Mouse (Mus musculus) MEL (cell line): Measurements from ENCODE around the gene Trub1. TPM values are rescaled to one million over a fixed set of nuclear protein-coding genes. Genes with fewer than 3 reads are reported as not detected.

Experiments
- DNase-seq: peaks from one replicate; pipeline ENCODE4 v3.0.0; 2011; ENCODE audit warnings: low read depth, low spot score
- H3K27ac ChIP-seq: 2 replicates; pipeline ENCODE4 v1.5.1; 2012; ENCODE audit warnings: low read depth, mild to moderate bottlenecking, control low read depth, low read length, moderate library complexity; ENCODE audit not compliant: control insufficient read depth
- H3K27me3 ChIP-seq, 2 experiments: fragments of 150-350 bp in 1 of 2; sonication (generic) in 1 of 2; 2 replicates each; pipeline ENCODE4 v1.6.1; 2012; ENCODE audit warnings: low read length in 2 of 2, mild to moderate bottlenecking in 2 of 2, improper control_type of control experiment in 1 of 2, moderate library complexity in 1 of 2; ENCODE audit not compliant: insufficient read depth in 2 of 2, control insufficient read depth in 1 of 2
- H3K36me3 ChIP-seq, 2 experiments: 2 replicates each; pipeline ENCODE4 v1.6.1; 2012 to 2014; ENCODE audit warnings: low read length in 2 of 2, improper control_type of control experiment in 1 of 2, inconsistent platforms in 1 of 2, mild to moderate bottlenecking in 1 of 2; ENCODE audit not compliant: insufficient read depth in 2 of 2, control insufficient read depth in 1 of 2
- H3K4me1 ChIP-seq, 2 experiments: fragments of 150-350 bp in 1 of 2; sonication (generic) in 1 of 2; 2 replicates each; pipeline ENCODE4 v1.6.1; 2012; ENCODE audit warnings: low read length in 2 of 2, improper control_type of control experiment in 1 of 2, mild to moderate bottlenecking in 1 of 2; ENCODE audit not compliant: insufficient read depth in 2 of 2, control insufficient read depth in 1 of 2
- H3K4me3 ChIP-seq, 2 experiments: fragments of 150-350 bp in 1 of 2; sonication (generic) in 1 of 2; 2 replicates each; pipeline ENCODE4 v1.5.1; 2012; ENCODE audit warnings: low read depth in 2 of 2, low read length in 2 of 2, mild to moderate bottlenecking in 2 of 2, moderate library complexity in 2 of 2, control low read depth in 1 of 2, improper control_type of control experiment in 1 of 2; ENCODE audit not compliant: control insufficient read depth in 1 of 2, insufficient read depth in 1 of 2
- H3K79me2 ChIP-seq: 2 replicates; pipeline ENCODE4 v1.6.1; 2012; ENCODE audit warnings: mild to moderate bottlenecking, low read length, moderate library complexity; ENCODE audit not compliant: control insufficient read depth, poor library complexity, insufficient read depth
- H3K9ac ChIP-seq: 2 replicates; pipeline ENCODE4 v1.6.1; 2012; ENCODE audit warnings: low read depth, mild to moderate bottlenecking, control low read depth, low read length, moderate library complexity; ENCODE audit not compliant: control insufficient read depth, poor library complexity, severe bottlenecking
- H3K9me3 ChIP-seq: fragments of 150-350 bp; sonication (generic); replicated peaks from 2 replicates; pipeline ENCODE4 v1.6.1; 2012; ENCODE audit warnings: mild to moderate bottlenecking, low read length, improper control_type of control experiment, moderate library complexity; ENCODE audit not compliant: insufficient read depth
- BHLHE40 ChIP-seq: IDR thresholded peaks from 2 replicates; pipeline ENCODE4 v1.6.1; 2012; ENCODE audit warnings: low read depth, mild to moderate bottlenecking, inconsistent platforms, low read length, improper control_type of control experiment, borderline replicate concordance
- CHD1 ChIP-seq: IDR thresholded peaks from 2 replicates; pipeline ENCODE4 v1.6.1; 2012; ENCODE audit warnings: low read depth, mild to moderate bottlenecking, inconsistent platforms, low read length, improper control_type of control experiment
- CTCF ChIP-seq, 3 experiments: IDR thresholded peaks in 2 of 3; conservative IDR thresholded peaks in 1 of 3; 2 replicates each; pipeline ENCODE4 v1.5.1; 2011 to 2012; ENCODE audit warnings: low read length in 3 of 3, low read depth in 2 of 3, mild to moderate bottlenecking in 2 of 3, improper control_type of control experiment in 1 of 3, inconsistent platforms in 1 of 3, mixed read lengths in 1 of 3, moderate library complexity in 1 of 3; ENCODE audit not compliant: control insufficient read depth in 1 of 3, insufficient read depth in 1 of 3, poor library complexity in 1 of 3, severe bottlenecking in 1 of 3
- ELF1 ChIP-seq: IDR thresholded peaks from 2 replicates; pipeline ENCODE4 v1.6.1; 2014; ENCODE audit warnings: low read depth, mild to moderate bottlenecking, inconsistent platforms, low read length, improper control_type of control experiment, moderate library complexity
- EP300 ChIP-seq, 2 experiments: IDR thresholded peaks; 2 replicates each; pipeline ENCODE4 v1.6.1; 2011; ENCODE audit warnings: improper control_type of control experiment in 2 of 2, low read length in 2 of 2, low read depth in 1 of 2, mild to moderate bottlenecking in 1 of 2
- ETS1 ChIP-seq: IDR thresholded peaks from 2 replicates; pipeline ENCODE4 v1.6.1; 2012; ENCODE audit warnings: low read depth, mild to moderate bottlenecking, inconsistent platforms, low read length, improper control_type of control experiment, moderate library complexity
- GATA1 ChIP-seq: IDR thresholded peaks from 2 replicates; pipeline ENCODE4 v1.6.1; 2011; ENCODE audit warnings: low read depth, low read length, improper control_type of control experiment
- HCFC1 ChIP-seq: IDR thresholded peaks from 2 replicates; pipeline ENCODE4 v1.6.1; 2012; ENCODE audit warnings: low read depth, mild to moderate bottlenecking, inconsistent platforms, low read length, improper control_type of control experiment, moderate library complexity
- JUND ChIP-seq: IDR thresholded peaks from 2 replicates; pipeline ENCODE4 v1.6.1; 2011; ENCODE audit warnings: low read depth, mild to moderate bottlenecking, improper control_type of control experiment, low read length
- KAT2A ChIP-seq: conservative IDR thresholded peaks from 2 replicates; pipeline ENCODE4 v1.6.1; 2012; ENCODE audit warnings: low read depth, low read length, improper control_type of control experiment, inconsistent platforms
- MAFK ChIP-seq: IDR thresholded peaks from 2 replicates; pipeline ENCODE4 v1.6.1; 2011; ENCODE audit warnings: low read depth, mild to moderate bottlenecking, low read length, improper control_type of control experiment, borderline replicate concordance
- MAX ChIP-seq: IDR thresholded peaks from 2 replicates; pipeline ENCODE4 v1.6.1; 2011; ENCODE audit warnings: low read length, improper control_type of control experiment
- MEF2A ChIP-seq: IDR thresholded peaks from 2 replicates; pipeline ENCODE4 v1.6.1; 2014; ENCODE audit warnings: low read depth, mild to moderate bottlenecking, inconsistent platforms, low read length, improper control_type of control experiment; ENCODE audit not compliant: poor library complexity, insufficient replicate concordance, severe bottlenecking; ENCODE audit errors: extremely low read depth
- MXI1 ChIP-seq: IDR thresholded peaks from 2 replicates; pipeline ENCODE4 v1.6.1; 2011; ENCODE audit warnings: mild to moderate bottlenecking, low read depth, low read length, improper control_type of control experiment
- MYC ChIP-seq: IDR thresholded peaks from 2 replicates; pipeline ENCODE4 v1.6.1; 2011; ENCODE audit warnings: low read depth, mild to moderate bottlenecking, low read length, improper control_type of control experiment, moderate library complexity
- POLR2AphosphoS5 ChIP-seq: IDR thresholded peaks from 2 replicates; pipeline ENCODE4 v1.6.1; 2012; ENCODE audit warnings: low read depth, borderline replicate concordance, mild to moderate bottlenecking, inconsistent platforms, low read length, moderate library complexity, mixed read lengths
- RCOR1 ChIP-seq: IDR thresholded peaks from 2 replicates; pipeline ENCODE4 v1.6.1; 2012; ENCODE audit warnings: low read depth, mild to moderate bottlenecking, inconsistent platforms, low read length, improper control_type of control experiment
- SMC3 ChIP-seq: IDR thresholded peaks from 2 replicates; pipeline ENCODE4 v1.6.1; 2011; ENCODE audit warnings: low read depth, low read length, improper control_type of control experiment
- TCF12 ChIP-seq: IDR thresholded peaks from 2 replicates; pipeline ENCODE4 v1.6.1; 2014; ENCODE audit warnings: low read depth, mild to moderate bottlenecking, inconsistent platforms, low read length, improper control_type of control experiment, moderate library complexity
- UBTF ChIP-seq: IDR thresholded peaks from 2 replicates; pipeline ENCODE4 v1.6.1; 2012; ENCODE audit warnings: low read depth, mild to moderate bottlenecking, inconsistent platforms, low read length, improper control_type of control experiment, moderate library complexity, borderline replicate concordance; ENCODE audit not compliant: insufficient read depth
- USF2 ChIP-seq, 2 experiments: IDR thresholded peaks; 2 replicates each; pipeline ENCODE4 v1.6.1; 2011 to 2012; ENCODE audit warnings: improper control_type of control experiment in 2 of 2, low read length in 2 of 2, borderline replicate concordance in 1 of 2, inconsistent platforms in 1 of 2, low read depth in 1 of 2, mild to moderate bottlenecking in 1 of 2; ENCODE audit not compliant: insufficient read depth in 1 of 2
- ZMIZ1 ChIP-seq: IDR thresholded peaks from 2 replicates; pipeline ENCODE4 v1.6.1; 2012; ENCODE audit warnings: low read depth, mild to moderate bottlenecking, inconsistent platforms, low read length, improper control_type of control experiment, moderate library complexity
- polyA plus RNA-seq, 2 experiments: library from polyadenylated mRNA; stranded (reverse) in 1 of 2; unstranded in 1 of 2; fragments of >175 nt in 1 of 2; fragments of >200 nt in 1 of 2; gene quantifications; 2 replicates each; pipeline versions ENCODE4 v1.2.1 to v1.2.4; 2012; ENCODE audit warnings: low replicate concordance in 2 of 2, low read depth in 1 of 2; ENCODE audit not compliant: insufficient read length in 2 of 2, insufficient read depth in 1 of 2, missing spikeins in 1 of 2
- total RNA-seq: library from RNA; depleted of rRNA; stranded (reverse); fragments of 300-350 nt; gene quantifications from 2 replicates; pipeline ENCODE4 v1.2.3, GENCODE M21; 2012

The Trub1 gene
- total and polyA plus RNA-seq, 3 experiments: 38.2 to 41.6 TPM; not detected in 1

- Histone ChIP-seq H3K4me1 (peaks cover 9 to 21% of the 10 kb centered on the region in 2 experiments), H3K9ac (no peak overlapping the region), H3K36me3 (peaks cover 0 to 19% of the 10 kb centered on the region in 2 experiments; a peak in 3 of 4 replicates)
Observed at GRCm38 (mm10) chr19:57477310-57477709, 24.6 kb downstream of the Trub1 start.

GRCm38 (mm10) chr19:57478056-57478455 is 25.3 kb downstream of the Trub1 start:
- Histone ChIP-seq H3K36me3 (peaks cover 0 to 19% of the 10 kb centered on the region in 2 experiments; a peak in 3 of 4 replicates), H3K79me2 (no peaks in the 10 kb centered on the region), H3K27ac (no peak overlapping the region), H3K9ac (no peak overlapping the region), H3K27me3 (no peaks in the 10 kb centered on the region), H3K9me3 (no peaks in the 10 kb centered on the region), H3K4me1 (peaks cover 9 to 21% of the 10 kb centered on the region in 2 experiments), H3K4me3 (no peak overlapping the region)
- no peak for TF ChIP-seq TCF12
- TF ChIP-seq USF2 (IDR thresholded peaks at IDR 0.05; ENCODE audit: borderline replicate concordance in 1 of 2, insufficient read depth in 1 of 2, low read depth in 1 of 2, low read length in 2 of 2): no peak
- TF ChIP-seq MAFK: no peak
- TF ChIP-seq CHD1: no peak
- no peak for TF ChIP-seq POLR2AphosphoS5
- no peak for TF ChIP-seq BHLHE40
- no peak for TF ChIP-seq KAT2A
- no peak for TF ChIP-seq HCFC1
- TF ChIP-seq MXI1: no peak
- no peak for TF ChIP-seq MAX
- no peak for TF ChIP-seq ZMIZ1
- TF ChIP-seq GATA1: no peak
- TF ChIP-seq ELF1: no peak
- TF ChIP-seq UBTF: no peak
- no peak for TF ChIP-seq SMC3
- TF ChIP-seq JUND: no peak
- TF ChIP-seq ETS1: no peak
- TF ChIP-seq MEF2A: no peak
- DNase-seq: no peak

More at GRCm38 (mm10) chr19:57477310-57477709, 24.6 kb downstream of the Trub1 start:
- peak; percentile 27 for DNase-seq
- H3K79me2 ChIP-seq: no peaks in the 10 kb centered on the region
- H3K4me3 ChIP-seq: no peak overlapping the region
- no peaks in the 10 kb centered on the region for H3K9me3 ChIP-seq
- no peak for TF ChIP-seq MYC
- TF ChIP-seq GATA1: peak; percentile 52; the same call in 1 of the 2 replicates
- peak in 1 of 2 experiments; percentile 66; a peak in 2 of 4 replicates for TF ChIP-seq EP300 (IDR thresholded peaks at IDR 0.05; ENCODE audit: low read depth in 1 of 2, low read length in 2 of 2)
- TF ChIP-seq KAT2A: no peak
- peak; percentile 25; the same call in 1 of the 2 replicates for TF ChIP-seq TCF12
- no peak for TF ChIP-seq HCFC1
- no peak for TF ChIP-seq MEF2A
- TF ChIP-seq RCOR1: peak; percentile 91
- TF ChIP-seq CTCF (IDR thresholded peaks at IDR 0.05 in 2 of 3, conservative IDR thresholded peaks at IDR 0.05 in 1 of 3; ENCODE audit: control insufficient read depth in 1 of 3, insufficient read depth in 1 of 3, low read depth in 2 of 3, low read length in 3 of 3, poor library complexity in 1 of 3, severe bottlenecking in 1 of 3): no peak
- TF ChIP-seq, all 39 proteins: peak for 4
- H3K27me3 ChIP-seq: no peaks in the 10 kb centered on the region
- no peak overlapping the region for H3K27ac ChIP-seq
